Mouse (Mus musculus) kidney, postnatal 0 days (tissue): ENCODE measurements around the gene Ybx1. TPM values are rescaled to one million over a fixed set of nuclear protein-coding genes. Genes with fewer than 3 reads are reported as not detected.

Source experiments
- ATAC-seq: fragments of 200-750 bp; cut with Nextera tagmentation; replicated peaks from 2 replicates; pipeline ENCODE4 v1.8.0; 2017; ENCODE audit warnings: low read depth, moderate number of reproducible peaks, moderate TSS enrichment, moderate library complexity; ENCODE audit not compliant: low FRiP score
- DNase-seq: peaks from one replicate; pipeline ENCODE4 v3.0.0-alpha.2; 2016; ENCODE audit warnings: low spot score
- H3K27ac ChIP-seq: fragments of 300-500 bp; sonication (generic); 2 replicates; pipeline ENCODE4 v1.5.1; 2014; ENCODE audit warnings: mild to moderate bottlenecking
- H3K27me3 ChIP-seq: fragments of 300-500 bp; sonication (generic); 2 replicates; pipeline ENCODE4 v1.6.1; 2014; ENCODE audit warnings: low read length, mixed read lengths; ENCODE audit not compliant: insufficient read depth
- H3K36me3 ChIP-seq: fragments of 300-500 bp; sonication (generic); 2 replicates; pipeline ENCODE4 v1.6.1; 2014; ENCODE audit warnings: low read length, mixed read lengths; ENCODE audit not compliant: insufficient read depth
- H3K4me1 ChIP-seq: fragments of 300-500 bp; sonication (generic); replicated peaks from 2 replicates; pipeline ENCODE4 v1.6.1; 2014; ENCODE audit warnings: antibody characterized with exemption, low read length, mixed read lengths; ENCODE audit not compliant: insufficient read depth
- H3K4me2 ChIP-seq: fragments of 300-500 bp; sonication (generic); 2 replicates; pipeline ENCODE4 v1.6.1; 2014; ENCODE audit warnings: mild to moderate bottlenecking, low read length, moderate library complexity, mixed read lengths
- H3K4me3 ChIP-seq: fragments of 300-500 bp; sonication (generic); replicated peaks from 2 replicates; pipeline ENCODE4 v1.5.1; 2014; ENCODE audit warnings: low read depth, low read length
- H3K9ac ChIP-seq: fragments of 300-500 bp; sonication (generic); 2 replicates; pipeline ENCODE4 v1.6.1; 2014; ENCODE audit warnings: low read depth, low read length
- H3K9me3 ChIP-seq: fragments of 300-500 bp; sonication (generic); replicated peaks from 2 replicates; pipeline ENCODE4 v1.6.1; 2016; ENCODE audit warnings: low read length, inconsistent platforms, mixed read lengths
- CTCF ChIP-seq: IDR thresholded peaks from 2 replicates; pipeline ENCODE4 v1.5.1; 2016; ENCODE audit warnings: antibody characterized with exemption, low read depth, mild to moderate bottlenecking, moderate library complexity
- WGBS: fragments of 180-500 bp; shearing (Covaris S2); extraction: QIAGEN DNeasy Blood & Tissue Kit; methylation state at CpG from one replicate; pipeline ENCODE4 v1.1.7; 2014; 5-methylcytosine and 5-hydroxymethylcytosine counted together
- polyA plus RNA-seq: library from polyadenylated mRNA; unstranded; fragments of >200 nt; fragmentation: Nextera tagmentation; extraction: Ambion mirVana; gene quantifications from 2 replicates; pipeline ENCODE4 v1.2.1, GENCODE M21; 2015

The Ybx1 gene
- polyA plus RNA-seq, 1 experiment from 2014 or later, result 676 TPM

GRCm38 (mm10) chr4:119275726-119276125 lies 18.7 kb downstream of the Ybx1 start:
- DNase-seq (no peak), ATAC-seq (no peak)
- WGBS, result 72% methylated on average over 2 of the region's 2 CpGs
- no peak for TF ChIP-seq CTCF
- no peaks in the 10 kb centered on the region for H3K27me3 ChIP-seq
- H3K9me3 ChIP-seq, result no peaks in the 10 kb centered on the region
- no peak overlapping the region for H3K4me3 ChIP-seq
- H3K4me2 ChIP-seq, result no peak overlapping the region
- peaks cover 65% of the 10 kb centered on the region for H3K36me3 ChIP-seq
- peak overlapping the region; percentile 62 for H3K27ac ChIP-seq
- no peak overlapping the region for H3K9ac ChIP-seq
- no peaks in the 10 kb centered on the region for H3K4me1 ChIP-seq

- Histone ChIP-seq H3K36me3 (peaks cover 66% of the 10 kb centered on the region), H3K27me3 (no peaks in the 10 kb centered on the region), H3K27ac (peak overlapping the region; percentile 62), H3K9ac (no peak overlapping the region), H3K4me1 (no peaks in the 10 kb centered on the region), H3K4me2 (no peak overlapping the region), H3K4me3 (no peak overlapping the region), H3K9me3 (no peaks in the 10 kb centered on the region)
- WGBS, result 78% methylated on average over 2 of the region's 2 CpGs
- no peak for TF ChIP-seq CTCF
- peak; percentile 12 for DNase-seq
- no peak for ATAC-seq
Observed at GRCm38 (mm10) chr4:119275226-119275625, 19.2 kb downstream of the Ybx1 start.

DNA sequence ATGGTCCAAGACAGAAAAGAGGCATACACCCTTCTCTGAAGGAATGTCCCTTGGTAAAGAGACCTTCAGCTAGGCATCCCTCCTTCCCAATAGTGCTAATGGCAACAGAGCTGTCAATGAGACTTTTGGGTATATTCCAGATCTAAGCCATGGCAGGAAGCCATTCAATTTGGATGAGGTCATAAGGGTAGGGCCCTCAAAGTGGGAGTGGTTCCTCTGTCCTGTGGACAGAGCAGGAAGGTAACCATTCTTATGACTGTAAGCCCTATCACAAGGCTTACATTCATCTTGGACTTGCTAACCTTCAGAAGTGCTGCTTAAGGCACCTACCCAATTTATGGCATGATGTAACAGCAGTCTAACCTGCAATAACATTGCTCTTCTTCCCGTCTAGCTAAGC lies 19.8 kb downstream of the Ybx1 start:
- Histone ChIP-seq H3K27ac (peak overlapping the region; percentile 36; the same call in 1 of the 2 replicates), H3K4me2 (no peak overlapping the region), H3K36me3 (peaks cover 60% of the 10 kb centered on the region), H3K9me3 (no peaks in the 10 kb centered on the region), H3K9ac (no peak overlapping the region), H3K4me3 (no peak overlapping the region), H3K4me1 (no peaks in the 10 kb centered on the region), H3K27me3 (no peaks in the 10 kb centered on the region)
- TF ChIP-seq CTCF, result no peak
- 74% methylated on average over 1 of the region's 1 CpGs for WGBS
- ATAC-seq (no peak), DNase-seq (no peak)

DNA sequence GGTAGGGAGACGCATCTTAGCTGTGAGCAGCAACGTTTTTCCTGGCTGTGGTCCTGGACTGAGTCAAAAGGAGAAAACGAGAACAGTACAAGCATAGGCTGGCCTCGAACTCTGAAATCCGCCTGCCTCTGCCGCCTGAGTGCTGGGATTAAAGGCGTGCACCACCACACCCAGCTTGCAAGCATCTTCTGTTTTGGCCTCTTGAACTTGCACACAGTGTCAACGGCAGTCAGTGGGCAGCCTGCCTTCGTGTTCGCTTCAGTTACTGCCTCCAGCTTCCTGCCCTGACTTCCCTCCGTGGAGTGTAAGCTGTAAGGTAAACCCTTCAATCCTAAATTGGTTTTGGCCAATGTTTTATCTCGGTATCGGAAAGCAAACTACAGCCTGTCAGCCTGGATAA lies 27.8 kb downstream of the Ybx1 start:
- no peak overlapping the region for H3K27ac ChIP-seq
- no peak overlapping the region for H3K4me2 ChIP-seq
- WGBS, result 61% methylated on average over 13 of the region's 13 CpGs
- DNase-seq, result no peak
- no peaks in the 10 kb centered on the region for H3K4me1 ChIP-seq
- peaks cover 12% of the 10 kb centered on the region for H3K36me3 ChIP-seq
- H3K9me3 ChIP-seq, result no peaks in the 10 kb centered on the region
- no peak for TF ChIP-seq CTCF
- no peak for ATAC-seq
- no peak overlapping the region for H3K9ac ChIP-seq
- H3K27me3 ChIP-seq, result no peaks in the 10 kb centered on the region
- no peak overlapping the region for H3K4me3 ChIP-seq

DNA sequence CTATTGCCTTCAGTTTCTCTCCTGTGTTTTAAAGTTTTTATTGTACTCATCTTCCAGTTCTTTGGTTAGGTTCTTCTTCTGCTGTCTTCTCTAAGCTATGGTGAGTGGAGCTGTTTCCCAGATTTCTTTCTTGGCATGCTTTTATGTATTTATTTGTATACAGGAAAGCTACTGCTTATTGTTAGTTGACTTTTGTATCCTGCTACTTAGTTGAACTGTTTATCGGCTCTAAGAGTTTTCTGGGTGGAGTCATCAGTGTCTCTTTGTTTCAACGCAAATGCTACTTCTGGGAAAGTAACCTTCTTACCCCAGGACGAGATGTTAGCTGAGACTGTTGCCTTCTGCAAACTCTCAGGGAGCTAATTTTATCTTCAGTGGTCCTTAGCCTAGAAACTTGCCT lies 30.9 kb downstream of the Ybx1 start:
- H3K27ac ChIP-seq, result no peak overlapping the region; the same call in 1 of the 2 replicates
- no peaks in the 10 kb centered on the region for H3K9me3 ChIP-seq
- H3K9ac ChIP-seq, result no peak overlapping the region
- H3K4me3 ChIP-seq, result no peak overlapping the region
- no peaks in the 10 kb centered on the region for H3K27me3 ChIP-seq
- DNase-seq (no peak), ATAC-seq (no peak)
- H3K4me1 ChIP-seq, result no peaks in the 10 kb centered on the region
- H3K4me2 ChIP-seq, result no peak overlapping the region
- H3K36me3 ChIP-seq, result no peaks in the 10 kb centered on the region
- 71% methylated on average over 3 of the region's 3 CpGs for WGBS
- no peak for TF ChIP-seq CTCF

- no peak overlapping the region for H3K27ac ChIP-seq
- H3K4me2 ChIP-seq, result no peak overlapping the region
- DNase-seq, result no peak
- 87% methylated on average over 5 of the region's 5 CpGs for WGBS
- no peak for TF ChIP-seq CTCF
- no peak overlapping the region for H3K4me3 ChIP-seq
- H3K9me3 ChIP-seq, result no peaks in the 10 kb centered on the region
- no peak for ATAC-seq
- 0 out of 2 replicates have a peak, but pooled peaks cover 1% of the 10 kb centered on the region for H3K4me1 ChIP-seq
- H3K36me3 ChIP-seq, result no peaks in the 10 kb centered on the region
- no peaks in the 10 kb centered on the region for H3K27me3 ChIP-seq
- H3K9ac ChIP-seq, result no peak overlapping the region
Observed at GRCm38 (mm10) chr4:119262483-119262882, 31.9 kb downstream of the Ybx1 start.

DNA sequence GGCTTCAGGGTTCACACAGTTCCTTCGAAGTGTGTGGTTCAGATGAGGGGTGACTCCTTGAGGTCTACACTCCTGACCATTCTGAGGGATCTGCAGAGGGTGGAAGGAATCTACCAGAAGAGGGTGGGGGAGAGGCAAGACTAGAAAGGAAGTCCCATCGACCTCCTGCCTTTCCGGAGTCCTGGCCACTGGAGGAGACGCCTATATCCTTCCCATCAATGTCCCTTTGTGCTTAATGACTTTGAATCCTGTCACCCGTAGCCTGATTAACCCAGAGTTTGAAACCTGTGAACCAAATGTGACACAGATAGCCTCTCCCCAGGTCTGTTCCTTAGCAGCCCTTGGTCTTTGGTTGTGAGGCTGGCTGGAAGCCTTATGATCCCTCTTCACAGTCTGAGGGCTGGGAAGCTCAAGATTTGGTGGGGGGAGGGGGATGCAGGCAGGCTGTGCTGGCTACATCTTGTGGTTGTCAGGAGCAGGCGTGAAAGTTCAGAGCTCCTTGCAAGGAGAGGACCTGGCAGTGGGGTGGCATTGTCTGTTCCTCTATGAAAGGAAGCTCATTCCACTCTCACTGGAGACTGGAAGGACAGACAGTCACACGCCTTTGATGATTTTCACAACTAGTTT lies 33.2 kb downstream of the Ybx1 start:
- Histone ChIP-seq H3K4me1 (0 out of 2 replicates have a peak, but pooled peaks cover 5% of the 10 kb centered on the region), H3K4me2 (no peak overlapping the region), H3K9ac (no peak overlapping the region), H3K27ac (no peak overlapping the region), H3K4me3 (no peak overlapping the region), H3K27me3 (no peaks in the 10 kb centered on the region), H3K9me3 (no peaks in the 10 kb centered on the region), H3K36me3 (no peaks in the 10 kb centered on the region)
- TF ChIP-seq CTCF, result no peak
- WGBS, result 39% methylated on average over 7 of the region's 7 CpGs
- ATAC-seq, result no peak
- peak; percentile 28 for DNase-seq
